Mouse (Mus musculus): ENCODE measurements around the gene Prune2. TPM values are rescaled to one million over a fixed set of nuclear protein-coding genes. Genes with fewer than 3 reads are reported as not detected.

Gene Prune2
- polyA plus RNA-seq, 1 experiment from 2014 or later: 2.6 TPM

- Histone ChIP-seq H3K36me3 (ENCODE audit: control insufficient read depth, insufficient read depth, low read length) (no peaks in the 10 kb centered on the region), H3K27ac (ENCODE audit: low read depth, low read length) (no peak overlapping the region), H3K4me3 (ENCODE audit: low read depth, low read length) (no peak overlapping the region), H3K4me1 (ENCODE audit: control insufficient read depth, insufficient read depth, low read length) (no peaks in the 10 kb centered on the region), H3K27me3 (ENCODE audit: control insufficient read depth, insufficient read depth, low read length) (no peaks in the 10 kb centered on the region), H3K9me3 (ENCODE audit: control insufficient read depth, low read length) (no peaks in the 10 kb centered on the region), H3K4me2 (ENCODE audit: low read depth) (no peak overlapping the region), H3K9ac (ENCODE audit: low read length) (no peak overlapping the region)
- ATAC-seq (ENCODE audit: insufficient read depth, low FRiP score, low TSS enrichment) (no peak), DNase-seq (ENCODE audit: low spot score) (no peak)
- 84% methylated on average over 7 of the region's 7 CpGs for WGBS
Measured at GRCm38 (mm10) chr19:17150064-17150463, 194.1 kb downstream of the Prune2 start.

DNA sequence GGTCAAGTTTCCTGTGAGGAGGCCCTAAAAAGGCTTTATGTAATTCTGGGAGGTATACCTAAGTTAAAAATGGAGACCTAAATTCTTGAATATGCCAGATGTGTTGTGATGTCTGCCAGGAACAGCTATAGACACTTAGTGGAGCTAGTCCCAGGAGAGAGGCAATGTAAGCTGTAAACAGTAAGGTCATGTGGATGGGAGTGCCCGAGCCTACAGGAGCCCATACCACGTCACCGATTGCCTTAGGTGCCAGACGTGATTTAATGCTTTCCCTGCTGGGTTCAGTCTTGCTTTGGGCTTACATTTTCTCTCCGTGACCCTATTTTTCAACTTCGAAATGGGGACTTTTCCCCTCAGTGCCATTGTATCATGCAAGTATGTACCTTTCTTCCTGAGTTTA lies 195.9 kb downstream of the Prune2 start:
- H3K27me3 ChIP-seq (ENCODE audit: control insufficient read depth, insufficient read depth, low read length): no peaks in the 10 kb centered on the region
- no peak overlapping the region for H3K4me2 ChIP-seq (ENCODE audit: low read depth)
- ATAC-seq (ENCODE audit: insufficient read depth, low FRiP score, low TSS enrichment): no peak
- H3K9me3 ChIP-seq (ENCODE audit: control insufficient read depth, low read length): no peaks in the 10 kb centered on the region
- no peak overlapping the region for H3K27ac ChIP-seq (ENCODE audit: low read depth, low read length)
- no peaks in the 10 kb centered on the region for H3K36me3 ChIP-seq (ENCODE audit: control insufficient read depth, insufficient read depth, low read length)
- no peak overlapping the region for H3K9ac ChIP-seq (ENCODE audit: low read length)
- 78% methylated on average over 6 of the region's 6 CpGs for WGBS
- no peaks in the 10 kb centered on the region for H3K4me1 ChIP-seq (ENCODE audit: control insufficient read depth, insufficient read depth, low read length)
- no peak for DNase-seq (ENCODE audit: low spot score)
- no peak overlapping the region for H3K4me3 ChIP-seq (ENCODE audit: low read depth, low read length)

DNA sequence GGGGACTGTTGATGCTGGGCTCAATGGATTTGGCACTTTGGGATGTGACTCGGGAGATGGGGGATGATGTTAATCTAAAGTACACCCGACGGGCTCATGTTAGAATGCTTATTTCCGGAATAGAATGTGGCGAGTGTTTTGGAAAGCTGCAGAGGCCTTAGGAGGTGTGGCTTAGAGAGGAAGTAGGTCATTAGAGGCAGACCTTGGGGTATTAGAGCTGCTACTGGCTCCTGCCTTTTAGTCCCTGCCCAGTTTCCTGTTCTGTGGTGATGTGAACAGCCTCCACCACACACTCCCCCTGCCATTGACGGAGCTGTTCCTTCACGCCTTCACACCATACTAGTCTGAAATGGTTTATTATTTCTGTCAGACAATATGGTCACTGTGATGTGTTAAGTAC lies 196.5 kb downstream of the Prune2 start:
- no peak overlapping the region for H3K4me2 ChIP-seq (ENCODE audit: low read depth)
- no peaks in the 10 kb centered on the region for H3K27me3 ChIP-seq (ENCODE audit: control insufficient read depth, insufficient read depth, low read length)
- no peaks in the 10 kb centered on the region for H3K4me1 ChIP-seq (ENCODE audit: control insufficient read depth, insufficient read depth, low read length)
- H3K9ac ChIP-seq (ENCODE audit: low read length): no peak overlapping the region
- no peaks in the 10 kb centered on the region for H3K36me3 ChIP-seq (ENCODE audit: control insufficient read depth, insufficient read depth, low read length)
- no peaks in the 10 kb centered on the region for H3K9me3 ChIP-seq (ENCODE audit: control insufficient read depth, low read length)
- WGBS: 85% methylated on average over 7 of the region's 7 CpGs
- ATAC-seq (ENCODE audit: insufficient read depth, low FRiP score, low TSS enrichment) (no peak), DNase-seq (ENCODE audit: low spot score) (no peak)
- H3K27ac ChIP-seq (ENCODE audit: low read depth, low read length): no peak overlapping the region
- H3K4me3 ChIP-seq (ENCODE audit: low read depth, low read length): no peak overlapping the region

DNA sequence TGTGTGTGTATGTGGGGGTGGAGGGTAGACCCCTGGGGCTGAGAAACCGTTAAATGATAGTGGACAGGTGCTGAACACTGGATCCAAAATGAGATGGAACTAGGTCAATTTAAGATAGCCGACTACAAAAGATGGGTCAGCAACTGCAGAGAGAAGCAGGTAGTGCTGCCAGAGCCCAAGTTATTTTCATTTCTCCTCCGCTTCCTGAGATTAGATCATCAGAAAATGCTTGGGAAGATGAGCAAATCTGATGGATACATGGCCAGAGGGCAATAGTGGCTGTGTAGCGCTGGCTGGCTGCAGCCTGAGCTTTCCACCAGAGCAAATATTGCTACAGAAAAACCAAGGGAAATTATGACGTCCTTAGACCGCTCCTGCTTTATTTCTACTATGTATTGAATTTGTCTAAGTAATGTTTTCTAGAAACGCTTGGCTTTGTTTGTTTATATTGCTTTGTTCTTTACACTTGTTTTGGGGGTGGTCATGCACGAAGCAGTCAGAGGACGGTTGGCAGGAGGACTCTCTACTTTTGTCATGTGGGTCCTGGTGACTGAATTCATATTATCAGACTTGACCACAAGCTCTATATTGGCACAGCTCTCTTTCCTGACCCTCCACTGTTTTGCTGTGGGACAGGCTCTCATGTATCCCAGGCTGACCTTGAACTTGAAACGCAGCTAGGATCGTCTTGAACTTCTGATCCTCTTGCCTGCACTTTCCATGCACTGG lies 198.2 kb downstream of the Prune2 start:
- 89% methylated on average over 11 of the region's 11 CpGs for WGBS
- no peak overlapping the region for H3K4me3 ChIP-seq (ENCODE audit: low read depth, low read length)

GRCm38 (mm10) chr19:17155216-17155615 lies 199.3 kb downstream of the Prune2 start:
- WGBS: 79% methylated on average over 2 of the region's 2 CpGs
- no peak overlapping the region for H3K27ac ChIP-seq (ENCODE audit: low read depth, low read length)

More for the DNA sequence above, 198.2 kb downstream of the Prune2 start:
- Histone ChIP-seq H3K4me1 (ENCODE audit: control insufficient read depth, insufficient read depth, low read length) (no peaks in the 10 kb centered on the region), H3K4me2 (ENCODE audit: low read depth) (no peak overlapping the region), H3K27me3 (ENCODE audit: control insufficient read depth, insufficient read depth, low read length) (no peaks in the 10 kb centered on the region), H3K27ac (ENCODE audit: low read depth, low read length) (no peak overlapping the region), H3K36me3 (ENCODE audit: control insufficient read depth, insufficient read depth, low read length) (no peaks in the 10 kb centered on the region), H3K9me3 (ENCODE audit: control insufficient read depth, low read length) (no peaks in the 10 kb centered on the region), H3K9ac (ENCODE audit: low read length) (no peak overlapping the region)
- ATAC-seq (ENCODE audit: insufficient read depth, low FRiP score, low TSS enrichment) (no peak), DNase-seq (ENCODE audit: low spot score) (no peak)

DNA sequence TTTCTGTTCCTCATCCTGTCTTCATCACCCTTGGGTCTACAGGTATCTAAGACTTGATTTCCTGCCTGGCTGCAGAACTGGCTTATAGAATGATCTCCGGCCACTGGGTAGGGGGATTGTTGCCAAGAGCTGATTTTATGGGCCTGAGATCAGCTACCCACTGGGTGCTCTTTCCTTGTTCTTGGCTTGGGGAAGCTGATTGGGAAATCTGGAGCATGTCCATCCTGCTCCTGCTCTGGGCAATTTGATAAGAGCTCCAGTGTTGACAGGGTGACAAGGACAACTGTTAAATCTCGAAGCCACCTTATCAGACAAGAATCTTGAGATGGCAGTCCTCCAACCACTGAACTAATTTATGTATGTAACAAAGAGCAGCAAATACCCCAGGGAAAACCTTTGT lies 203.8 kb downstream of the Prune2 start:
- no peak overlapping the region for H3K4me3 ChIP-seq (ENCODE audit: low read depth, low read length)

More at GRCm38 (mm10) chr19:17155216-17155615, 199.3 kb downstream of the Prune2 start:
- no peak overlapping the region for H3K4me3 ChIP-seq (ENCODE audit: low read depth, low read length)
- no peaks in the 10 kb centered on the region for H3K4me1 ChIP-seq (ENCODE audit: control insufficient read depth, insufficient read depth, low read length)
- no peak overlapping the region for H3K9ac ChIP-seq (ENCODE audit: low read length)
- H3K9me3 ChIP-seq (ENCODE audit: control insufficient read depth, low read length): no peaks in the 10 kb centered on the region
- no peaks in the 10 kb centered on the region for H3K27me3 ChIP-seq (ENCODE audit: control insufficient read depth, insufficient read depth, low read length)
- no peaks in the 10 kb centered on the region for H3K36me3 ChIP-seq (ENCODE audit: control insufficient read depth, insufficient read depth, low read length)
- DNase-seq (ENCODE audit: low spot score): no peak
- H3K4me2 ChIP-seq (ENCODE audit: low read depth): no peak overlapping the region
- no peak for ATAC-seq (ENCODE audit: insufficient read depth, low FRiP score, low TSS enrichment)

GRCm38 (mm10) chr19:17160231-17160630 lies 204.3 kb downstream of the Prune2 start:
- H3K4me3 ChIP-seq (ENCODE audit: low read depth, low read length): no peak overlapping the region
- no peaks in the 10 kb centered on the region for H3K36me3 ChIP-seq (ENCODE audit: control insufficient read depth, insufficient read depth, low read length)
- ATAC-seq (ENCODE audit: insufficient read depth, low FRiP score, low TSS enrichment) (no peak), DNase-seq (ENCODE audit: low spot score) (no peak)
- no peaks in the 10 kb centered on the region for H3K4me1 ChIP-seq (ENCODE audit: control insufficient read depth, insufficient read depth, low read length)
- no peaks in the 10 kb centered on the region for H3K9me3 ChIP-seq (ENCODE audit: control insufficient read depth, low read length)
- H3K4me2 ChIP-seq (ENCODE audit: low read depth): no peak overlapping the region
- no peak overlapping the region for H3K27ac ChIP-seq (ENCODE audit: low read depth, low read length)
- no peaks in the 10 kb centered on the region for H3K27me3 ChIP-seq (ENCODE audit: control insufficient read depth, insufficient read depth, low read length)
- WGBS: 88% methylated on average over 2 of the region's 2 CpGs
- no peak overlapping the region for H3K9ac ChIP-seq (ENCODE audit: low read length)

More for the DNA sequence above, 203.8 kb downstream of the Prune2 start:
- DNase-seq (ENCODE audit: low spot score): no peak
- Histone ChIP-seq H3K27ac (ENCODE audit: low read depth, low read length) (no peak overlapping the region), H3K27me3 (ENCODE audit: control insufficient read depth, insufficient read depth, low read length) (no peaks in the 10 kb centered on the region), H3K36me3 (ENCODE audit: control insufficient read depth, insufficient read depth, low read length) (no peaks in the 10 kb centered on the region), H3K4me2 (ENCODE audit: low read depth) (no peak overlapping the region), H3K4me1 (ENCODE audit: control insufficient read depth, insufficient read depth, low read length) (no peaks in the 10 kb centered on the region), H3K9me3 (ENCODE audit: control insufficient read depth, low read length) (no peaks in the 10 kb centered on the region), H3K9ac (ENCODE audit: low read length) (no peak overlapping the region)
- ATAC-seq (ENCODE audit: insufficient read depth, low FRiP score, low TSS enrichment): no peak
- 86% methylated on average over 2 of the region's 2 CpGs for WGBS

GRCm38 (mm10) chr19:17163511-17163953 lies 207.6 kb downstream of the Prune2 start:
- DNase-seq (ENCODE audit: low spot score): peak; percentile 56
- Histone ChIP-seq H3K4me1 (ENCODE audit: control insufficient read depth, insufficient read depth, low read length) (no peaks in the 10 kb centered on the region), H3K27ac (ENCODE audit: low read depth, low read length) (no peak overlapping the region), H3K4me2 (ENCODE audit: low read depth) (no peak overlapping the region), H3K9ac (ENCODE audit: low read length) (no peak overlapping the region), H3K9me3 (ENCODE audit: control insufficient read depth, low read length) (no peaks in the 10 kb centered on the region), H3K36me3 (ENCODE audit: control insufficient read depth, insufficient read depth, low read length) (no peaks in the 10 kb centered on the region), H3K27me3 (ENCODE audit: control insufficient read depth, insufficient read depth, low read length) (no peaks in the 10 kb centered on the region), H3K4me3 (ENCODE audit: low read depth, low read length) (no peak overlapping the region)
- WGBS: 19% methylated on average over 13 of the region's 13 CpGs
- ATAC-seq (ENCODE audit: insufficient read depth, low FRiP score, low TSS enrichment): peak; percentile 67

GRCm38 (mm10) chr19:17166288-17166687 lies 210.4 kb downstream of the Prune2 start:
- ATAC-seq (ENCODE audit: insufficient read depth, low FRiP score, low TSS enrichment) (no peak), DNase-seq (ENCODE audit: low spot score) (no peak)
- Histone ChIP-seq H3K4me2 (ENCODE audit: low read depth) (no peak overlapping the region), H3K9ac (ENCODE audit: low read length) (no peak overlapping the region), H3K36me3 (ENCODE audit: control insufficient read depth, insufficient read depth, low read length) (no peaks in the 10 kb centered on the region), H3K4me1 (ENCODE audit: control insufficient read depth, insufficient read depth, low read length) (no peaks in the 10 kb centered on the region), H3K27ac (ENCODE audit: low read depth, low read length) (no peak overlapping the region), H3K4me3 (ENCODE audit: low read depth, low read length) (no peak overlapping the region), H3K27me3 (ENCODE audit: control insufficient read depth, insufficient read depth, low read length) (no peaks in the 10 kb centered on the region), H3K9me3 (ENCODE audit: control insufficient read depth, low read length) (no peaks in the 10 kb centered on the region)
- WGBS: 88% methylated on average over 7 of the region's 7 CpGs
